Mouse (Mus musculus) splenic B cell, adult 2 months (primary cell): ENCODE data around the gene Wfdc3.

Experiments
- DNase-seq: peaks from one replicate; pipeline ENCODE4 v3.0.0-alpha.2; 2011; ENCODE audit warnings: low read depth, low spot score
- H3K27me3 ChIP-seq: 2 replicates; pipeline ENCODE4 v1.6.1; 2012; ENCODE audit warnings: mild to moderate bottlenecking, low read length, moderate library complexity, mixed read lengths; ENCODE audit not compliant: control insufficient read depth, poor library complexity, insufficient read depth, severe bottlenecking
- H3K36me3 ChIP-seq: 2 replicates; pipeline ENCODE4 v1.6.1; 2012; ENCODE audit warnings: mild to moderate bottlenecking, low read length, moderate library complexity, mixed read lengths; ENCODE audit not compliant: control insufficient read depth, poor library complexity, insufficient read depth, severe bottlenecking

Gene Wfdc3

GRCm38 (mm10) chr2:164781876-164782275, 36.1 kb upstream of the Wfdc3 start:
- H3K36me3 ChIP-seq = no peaks in the 10 kb centered on the region
- DNase-seq = no peak
- no peaks in the 10 kb centered on the region for H3K27me3 ChIP-seq

- DNase-seq = no peak
- H3K27me3 ChIP-seq = no peaks in the 10 kb centered on the region
- H3K36me3 ChIP-seq = no peaks in the 10 kb centered on the region
Measured at GRCm38 (mm10) chr2:164779481-164780086, 33.9 kb upstream of the Wfdc3 start, which contains the start of gene Tnnc2. Gene Tnnc2 (minus strand): TSS chr2:164779967.

GRCm38 (mm10) chr2:164778809-164779208, 33.1 kb upstream of the Wfdc3 start:
- DNase-seq = no peak
- no peaks in the 10 kb centered on the region for H3K36me3 ChIP-seq
- no peaks in the 10 kb centered on the region for H3K27me3 ChIP-seq

- no peak for DNase-seq
- Histone ChIP-seq H3K36me3 (no peaks in the 10 kb centered on the region), H3K27me3 (no peaks in the 10 kb centered on the region)
Measured at GRCm38 (mm10) chr2:164778015-164778287, 32.2 kb upstream of the Wfdc3 start.

- H3K27me3 ChIP-seq = no peaks in the 10 kb centered on the region
- H3K36me3 ChIP-seq = no peaks in the 10 kb centered on the region
- DNase-seq = no peak
Measured at GRCm38 (mm10) chr2:164777246-164778014, 31.7 kb upstream of the Wfdc3 start.

GRCm38 (mm10) chr2:164776801-164777200, 31.1 kb upstream of the Wfdc3 start:
- H3K27me3 ChIP-seq = no peaks in the 10 kb centered on the region
- H3K36me3 ChIP-seq = no peaks in the 10 kb centered on the region
- no peak for DNase-seq

- no peaks in the 10 kb centered on the region for H3K36me3 ChIP-seq
- H3K27me3 ChIP-seq = no peaks in the 10 kb centered on the region
- no peak for DNase-seq
Measured at GRCm38 (mm10) chr2:164776130-164776529, 30.4 kb upstream of the Wfdc3 start.

GRCm38 (mm10) chr2:164773989-164774364, 28.2 kb upstream of the Wfdc3 start:
- DNase-seq = no peak
- H3K27me3 ChIP-seq = no peaks in the 10 kb centered on the region

GRCm38 (mm10) chr2:164773229-164773988, 27.7 kb upstream of the Wfdc3 start:
- Histone ChIP-seq H3K27me3 (no peaks in the 10 kb centered on the region), H3K36me3 (no peaks in the 10 kb centered on the region)
- no peak for DNase-seq

More at GRCm38 (mm10) chr2:164773989-164774364, 28.2 kb upstream of the Wfdc3 start:
- no peaks in the 10 kb centered on the region for H3K36me3 ChIP-seq

GRCm38 (mm10) chr2:164771123-164771522, 25.4 kb upstream of the Wfdc3 start:
- no peak for DNase-seq
- no peaks in the 10 kb centered on the region for H3K27me3 ChIP-seq
- H3K36me3 ChIP-seq = peaks cover 1% of the 10 kb centered on the region; the same call in 1 of the 2 replicates

- Histone ChIP-seq H3K36me3 (peaks cover 3% of the 10 kb centered on the region; the same call in 1 of the 2 replicates), H3K27me3 (no peaks in the 10 kb centered on the region)
- DNase-seq = no peak
Measured at GRCm38 (mm10) chr2:164770279-164770678, 24.5 kb upstream of the Wfdc3 start.

- peak; percentile 98 for DNase-seq
- Histone ChIP-seq H3K36me3 (peaks cover 6% of the 10 kb centered on the region; the same call in 1 of the 2 replicates), H3K27me3 (no peaks in the 10 kb centered on the region)
Measured at GRCm38 (mm10) chr2:164769258-164770037, 23.7 kb upstream of the Wfdc3 start, which contains the start of gene Ube2c. Gene Ube2c (plus strand): TSS chr2:164769898.

GRCm38 (mm10) chr2:164767812-164768540, 22.2 kb upstream of the Wfdc3 start:
- no peak for DNase-seq
- H3K36me3 ChIP-seq = peaks cover 6% of the 10 kb centered on the region; the same call in 1 of the 2 replicates
- H3K27me3 ChIP-seq = no peaks in the 10 kb centered on the region

- peaks cover 6% of the 10 kb centered on the region; the same call in 1 of the 2 replicates for H3K36me3 ChIP-seq
- no peak for DNase-seq
Measured at GRCm38 (mm10) chr2:164765841-164766240, 20.1 kb upstream of the Wfdc3 start.

More at GRCm38 (mm10) chr2:164765841-164766240, 20.1 kb upstream of the Wfdc3 start:
- no peaks in the 10 kb centered on the region for H3K27me3 ChIP-seq
